Mouse (Mus musculus) gastrocnemius, adult 8-10 months (tissue): ENCODE results near the gene Ropn1. TPM values are rescaled to one million over a fixed set of nuclear protein-coding genes. Genes with fewer than 3 reads are reported as not detected.
"Not testable (repeated sequence)": the region's sequence is repeated elsewhere in the genome, so short reads cannot be mapped to it uniquely, and the experiment has no call there.

Source experiments
- DNase-seq, 2 experiments: peaks; one replicate each; pipeline ENCODE4 v3.0.0; 2022; ENCODE audit warnings: low spot score in 2 of 2
- total RNA-seq, 4 experiments: library from RNA; stranded (reverse); gene quantifications; 2 replicates each; pipeline ENCODE4 v1.2.4; 2022

The Ropn1 gene
- total RNA-seq, 4 experiments from 2014 or later: not detected

GRCm38 (mm10) chr16:34690334-34691144 is 40.8 kb downstream of the Ropn1 start, which contains the start of gene Ccdc14:
TSS of gene Ccdc14 (plus strand) at chr16:34690616.
- peak; percentile 81 to 88 for DNase-seq

GRCm38 (mm10) chr16:34691156-34691555 is 41.4 kb downstream of the Ropn1 start:
- DNase-seq: no peak

- DNase-seq: no peak
Measured at GRCm38 (mm10) chr16:34694477-34694876, 44.8 kb downstream of the Ropn1 start.

- DNase-seq: not testable (repeated sequence)
Measured at GRCm38 (mm10) chr16:34698721-34699120, 49.0 kb downstream of the Ropn1 start.

GRCm38 (mm10) chr16:34700165-34700827 is 50.6 kb downstream of the Ropn1 start:
- DNase-seq: peak; percentile 38 to 41

GRCm38 (mm10) chr16:34700828-34701216 is 51.1 kb downstream of the Ropn1 start:
- DNase-seq: no peak

- no peak for DNase-seq
Measured at GRCm38 (mm10) chr16:34706019-34706418, 56.3 kb downstream of the Ropn1 start.

- DNase-seq: peak; percentile 6 to 13
Measured at GRCm38 (mm10) chr16:34706487-34706946, 56.8 kb downstream of the Ropn1 start.

GRCm38 (mm10) chr16:34711481-34711880 is 61.8 kb downstream of the Ropn1 start:
- DNase-seq: no peak

GRCm38 (mm10) chr16:34725156-34725555 is 75.4 kb downstream of the Ropn1 start:
- no peak for DNase-seq

Other genes starting within 250 kb of the Ropn1 start
- 10 to 100 TPM; 19.2 to 20.8 (median 19.9) TPM for gene Kalrn, start 76.4 kb upstream of the Ropn1 start, total RNA-seq
- 1 to 10 TPM; 1.5 to 2.4 (median 2.2) TPM for gene Ccdc14, start 40.7 kb downstream of the Ropn1 start, total RNA-seq
- 10 to 100 TPM; 13.7 to 24.6 (median 18.8) TPM for gene Mylk, start 95.3 kb downstream of the Ropn1 start, total RNA-seq